Mouse (Mus musculus) monocyte, adult 5-6 weeks (primary cell): ENCODE measurements around the gene Ficd. TPM values are rescaled to one million over a fixed set of nuclear protein-coding genes. Genes with fewer than 3 reads are reported as not detected.

Experiments
- ATAC-seq: fragments of 153-309, 156-312 bp; replicated peaks from 2 replicates; pipeline ENCODE4 v1.8.0; 2017; ENCODE audit warnings: mild to moderate bottlenecking; ENCODE audit not compliant: low TSS enrichment, insufficient number of reproducible peaks, severe bottlenecking, poor library complexity, low FRiP score
- total RNA-seq: library from RNA; stranded (forward); fragments of 200-1000, 200-491, 200-594 nt; gene quantifications from 3 replicates; pipeline ENCODE4 v1.2.3, GENCODE M21; 2017

Ficd gene
- total RNA-seq, 1 experiment from 2014 or later = 2.0 TPM

GRCm38 (mm10) chr5:113789075-113789788 is 53.6 kb downstream of the Ficd start:
- ATAC-seq = no peak

Other genes with a start within 250 kb of the Ficd start
- gene Wscd2, start 245.5 kb upstream of the Ficd start, total RNA-seq = 0.29 to 5.9 TPM (median 1.8 TPM) in 3 replicates
- gene Cmklr1, start 85.4 kb upstream of the Ficd start, total RNA-seq = 15.8 to 84.7 TPM (median 20.2 TPM) in 3 replicates
- gene 1700069L16Rik, start 11.0 kb upstream of the Ficd start, total RNA-seq = not detected in 3 replicates
- gene Sart3, start 36.7 kb downstream of the Ficd start, total RNA-seq = 34.4 to 48.1 TPM (median 42.3 TPM) in 3 replicates
- gene Iscu, start 36.9 kb downstream of the Ficd start, total RNA-seq = 110 to 223 TPM (median 180 TPM) in 3 replicates
- gene Tmem119, start 64.7 kb downstream of the Ficd start, total RNA-seq = not detected in 3 replicates
- 212 to 415 TPM (median 221 TPM) in 3 replicates for gene Selplg, start 96.8 kb downstream of the Ficd start, total RNA-seq
- 129 to 177 TPM (median 136 TPM) in 3 replicates for gene Coro1c, start 173.0 kb downstream of the Ficd start, total RNA-seq